Mouse (Mus musculus): ENCODE results near the gene Ttll5. TPM values are rescaled to one million over a fixed set of nuclear protein-coding genes. Genes with fewer than 3 reads are reported as not detected.
A peak's percentile ranks its signal among the peaks of the same experiment; 100 is the strongest.

The Ttll5 gene
- total and polyA plus RNA-seq, 3 experiments, result 17.9 to 59.1 (median 40.6) TPM

GRCm38 (mm10) chr12:86024426-86024825 lies 200.0 kb downstream of the Ttll5 start:
- ATAC-seq (ENCODE audit: extremely low read depth, insufficient number of reproducible peaks, low FRiP score, poor library complexity, severe bottlenecking) (no peak), DNase-seq (ENCODE audit: low spot score) (no peak)
- Histone ChIP-seq H3K4me1 (ENCODE audit: insufficient read depth, low read depth, low read length) (peaks cover 37% of the 10 kb centered on the region), H3K4me3 (ENCODE audit: low read depth, low read length) (no peak overlapping the region), H3K36me3 (replicated peaks) (peaks cover 77% of the 10 kb centered on the region), H3K9me3 (replicated peaks) (no peaks in the 10 kb centered on the region), H3K27me3 (ENCODE audit: insufficient read depth, low read length) (no peaks in the 10 kb centered on the region)
- TF ChIP-seq CTCF (IDR thresholded peaks at IDR 0.05; ENCODE audit: low read depth, low read length), result peak; percentile 47; the same call in 1 of the 2 replicates
- TF ChIP-seq GATA1 (IDR thresholded peaks at IDR 0.05; ENCODE audit: borderline replicate concordance, low read length), result no peak

- DNase-seq (ENCODE audit: low spot score) (no peak), ATAC-seq (ENCODE audit: extremely low read depth, insufficient number of reproducible peaks, low FRiP score, poor library complexity, severe bottlenecking) (no peak)
- Histone ChIP-seq H3K4me1 (ENCODE audit: insufficient read depth, low read depth, low read length) (peaks cover 46% of the 10 kb centered on the region), H3K4me3 (ENCODE audit: low read depth, low read length) (no peak overlapping the region), H3K27me3 (ENCODE audit: insufficient read depth, low read length) (no peaks in the 10 kb centered on the region), H3K9me3 (replicated peaks) (no peaks in the 10 kb centered on the region), H3K36me3 (replicated peaks) (peaks cover 72% of the 10 kb centered on the region)
- TF ChIP-seq POLR2AphosphoS5 (IDR thresholded peaks at IDR 0.05; ENCODE audit: insufficient replicate concordance, low read depth, low read length), result no peak
- TF ChIP-seq TAL1 (conservative IDR thresholded peaks at IDR 0.05; ENCODE audit: low read depth, low read length), result no peak
- TF ChIP-seq GATA2 (IDR thresholded peaks at IDR 0.05; ENCODE audit: borderline replicate concordance, low read depth, low read length), result no peak
- TF ChIP-seq CTCF (IDR thresholded peaks at IDR 0.05; ENCODE audit: low read depth, low read length), result no peak
- no peak for TF ChIP-seq GATA1 (IDR thresholded peaks at IDR 0.05; ENCODE audit: borderline replicate concordance, low read length)
These were observed 201.0 kb downstream of the Ttll5 start for GRCm38 (mm10) chr12:86025480-86025879.

- Histone ChIP-seq H3K9me3 (replicated peaks) (no peaks in the 10 kb centered on the region), H3K27me3 (ENCODE audit: insufficient read depth, low read length) (no peaks in the 10 kb centered on the region), H3K4me1 (ENCODE audit: insufficient read depth, low read depth, low read length) (peaks cover 56% of the 10 kb centered on the region), H3K4me3 (ENCODE audit: low read depth, low read length) (no peak overlapping the region), H3K36me3 (replicated peaks) (peaks cover 57% of the 10 kb centered on the region)
- TF ChIP-seq GATA1 (IDR thresholded peaks at IDR 0.05; ENCODE audit: borderline replicate concordance, low read length) (no peak), TAL1 (conservative IDR thresholded peaks at IDR 0.05; ENCODE audit: low read depth, low read length) (no peak), GATA2 (IDR thresholded peaks at IDR 0.05; ENCODE audit: borderline replicate concordance, low read depth, low read length) (no peak), POLR2AphosphoS5 (IDR thresholded peaks at IDR 0.05; ENCODE audit: insufficient replicate concordance, low read depth, low read length) (no peak)
- ATAC-seq (ENCODE audit: extremely low read depth, insufficient number of reproducible peaks, low FRiP score, poor library complexity, severe bottlenecking), result no peak
- DNase-seq (ENCODE audit: low spot score), result no peak
These were observed 202.5 kb downstream of the Ttll5 start for GRCm38 (mm10) chr12:86027000-86027399.

- H3K9me3 ChIP-seq (replicated peaks), result no peaks in the 10 kb centered on the region
- H3K4me3 ChIP-seq (ENCODE audit: low read depth, low read length), result no peak overlapping the region
- no peaks in the 10 kb centered on the region for H3K27me3 ChIP-seq (ENCODE audit: insufficient read depth, low read length)
- peaks cover 54% of the 10 kb centered on the region for H3K36me3 ChIP-seq (replicated peaks)
- no peak for ATAC-seq (ENCODE audit: extremely low read depth, insufficient number of reproducible peaks, low FRiP score, poor library complexity, severe bottlenecking)
- DNase-seq (ENCODE audit: low spot score), result no peak
- no peak for TF ChIP-seq GATA1 (IDR thresholded peaks at IDR 0.05; ENCODE audit: borderline replicate concordance, low read length)
- TF ChIP-seq CTCF (IDR thresholded peaks at IDR 0.05; ENCODE audit: low read depth, low read length), result no peak
- no peak for TF ChIP-seq POLR2AphosphoS5 (IDR thresholded peaks at IDR 0.05; ENCODE audit: insufficient replicate concordance, low read depth, low read length)
- TF ChIP-seq TAL1 (conservative IDR thresholded peaks at IDR 0.05; ENCODE audit: low read depth, low read length), result no peak
- TF ChIP-seq GATA2 (IDR thresholded peaks at IDR 0.05; ENCODE audit: borderline replicate concordance, low read depth, low read length), result no peak
- peaks cover 57% of the 10 kb centered on the region for H3K4me1 ChIP-seq (ENCODE audit: insufficient read depth, low read depth, low read length)
These were observed 203.3 kb downstream of the Ttll5 start for GRCm38 (mm10) chr12:86027747-86028146.

- DNase-seq (ENCODE audit: low spot score), result peak; percentile 18
- Histone ChIP-seq H3K27me3 (ENCODE audit: insufficient read depth, low read length) (no peaks in the 10 kb centered on the region), H3K36me3 (replicated peaks) (peaks cover 39% of the 10 kb centered on the region), H3K9me3 (replicated peaks) (no peaks in the 10 kb centered on the region), H3K4me3 (ENCODE audit: low read depth, low read length) (peak overlapping the region; percentile 59; the same call in 1 of the 2 replicates), H3K4me1 (ENCODE audit: insufficient read depth, low read depth, low read length) (peaks cover 49% of the 10 kb centered on the region)
- peak; percentile 74 for ATAC-seq (ENCODE audit: extremely low read depth, insufficient number of reproducible peaks, low FRiP score, poor library complexity, severe bottlenecking)
- TF ChIP-seq TAL1 (conservative IDR thresholded peaks at IDR 0.05; ENCODE audit: low read depth, low read length) (peak; percentile 36; the same call in 1 of the 2 replicates), GATA1 (IDR thresholded peaks at IDR 0.05; ENCODE audit: borderline replicate concordance, low read length) (no peak)
These were observed 206.5 kb downstream of the Ttll5 start for GRCm38 (mm10) chr12:86030932-86031331.

GRCm38 (mm10) chr12:86035586-86035985 lies 211.1 kb downstream of the Ttll5 start:
- H3K36me3 ChIP-seq (replicated peaks), result peaks cover 43% of the 10 kb centered on the region
- H3K27me3 ChIP-seq (ENCODE audit: insufficient read depth, low read length), result no peaks in the 10 kb centered on the region
- ATAC-seq (ENCODE audit: extremely low read depth, insufficient number of reproducible peaks, low FRiP score, poor library complexity, severe bottlenecking) (no peak), DNase-seq (ENCODE audit: low spot score) (no peak)
- H3K9me3 ChIP-seq (replicated peaks), result no peaks in the 10 kb centered on the region
- TF ChIP-seq TAL1 (conservative IDR thresholded peaks at IDR 0.05; ENCODE audit: low read depth, low read length), result no peak
- no peak for TF ChIP-seq GATA1 (IDR thresholded peaks at IDR 0.05; ENCODE audit: borderline replicate concordance, low read length)
- no peak for TF ChIP-seq GATA2 (IDR thresholded peaks at IDR 0.05; ENCODE audit: borderline replicate concordance, low read depth, low read length)
- TF ChIP-seq POLR2AphosphoS5 (IDR thresholded peaks at IDR 0.05; ENCODE audit: insufficient replicate concordance, low read depth, low read length), result no peak
- TF ChIP-seq CTCF (IDR thresholded peaks at IDR 0.05; ENCODE audit: low read depth, low read length), result no peak
- H3K4me1 ChIP-seq (ENCODE audit: insufficient read depth, low read depth, low read length), result peaks cover 23% of the 10 kb centered on the region
- H3K4me3 ChIP-seq (ENCODE audit: low read depth, low read length), result no peak overlapping the region
